Mouse (Mus musculus) regulatory T cell (primary cell): ENCODE results near the gene Tuba4a.

ENCODE experiments used
- in situ Hi-C: fragments of 300-600 bp; cut with MboI, MseI; formaldehyde crosslinking; loops from one replicate; pipeline ENCODE4 v1.15.1; 2025; ENCODE audit warnings: high pct_unique_total_duplicates

The Tuba4a gene

GRCm38 (mm10) chr1:75219531-75219930, at the start of gene Tuba4a:
Gene Tuba4a (minus strand): TSS chr1:75219865.
- in situ Hi-C loops = loop anchor here (25.0 kb wide), 1 partner anchor 932 kb away; the partner anchor contains the start of genes Aamp, Gpbar1 and Pnkd

GRCm38 (mm10) chr1:75264091-75264880, 44.6 kb upstream of the Tuba4a start, which contains the start of gene Ptprn:
Gene Ptprn (minus strand): TSS chr1:75264502.
- in situ Hi-C loops = no loop called here

GRCm38 (mm10) chr1:75262969-75263951, 43.6 kb upstream of the Tuba4a start:
- in situ Hi-C loops = no loop called here

GRCm38 (mm10) chr1:75261278-75261677, 41.6 kb upstream of the Tuba4a start:
- in situ Hi-C loops = no loop called here

- in situ Hi-C loops = no loop called here
Observed at GRCm38 (mm10) chr1:75255516-75256046, 35.9 kb upstream of the Tuba4a start.

GRCm38 (mm10) chr1:75254625-75255013, 35.0 kb upstream of the Tuba4a start:
- in situ Hi-C loops = loop anchor here (5.0 kb wide), 1 partner anchor 127 kb away; the partner anchor contains the start of gene Nhej1

- in situ Hi-C loops = loop anchor here (5.0 kb wide), 1 partner anchor 127 kb away; the partner anchor contains the start of gene Nhej1
Observed at GRCm38 (mm10) chr1:75253849-75254624, 34.4 kb upstream of the Tuba4a start.

- in situ Hi-C loops = loop anchor here (5.0 kb wide), 1 partner anchor 126 kb away; the partner anchor contains the start of gene Nhej1
Observed at GRCm38 (mm10) chr1:75253029-75253428, 33.4 kb upstream of the Tuba4a start.

GRCm38 (mm10) chr1:75252308-75252707, 32.6 kb upstream of the Tuba4a start:
- in situ Hi-C loops = loop anchor here (5.0 kb wide), 1 partner anchor 125 kb away; the partner anchor contains the start of gene Nhej1

GRCm38 (mm10) chr1:75251112-75251970, 31.7 kb upstream of the Tuba4a start:
- in situ Hi-C loops = loop anchor here (5.0 kb wide), 1 partner anchor 124 kb away; the partner anchor contains the start of gene Nhej1

- in situ Hi-C loops = loop anchor here (5.0 kb wide), 1 partner anchor 123 kb away; the partner anchor contains the start of gene Nhej1
Observed at GRCm38 (mm10) chr1:75250498-75250897, 30.8 kb upstream of the Tuba4a start.

- in situ Hi-C loops = no loop called here
Observed at GRCm38 (mm10) chr1:75248041-75248772, 28.5 kb upstream of the Tuba4a start.

DNA sequence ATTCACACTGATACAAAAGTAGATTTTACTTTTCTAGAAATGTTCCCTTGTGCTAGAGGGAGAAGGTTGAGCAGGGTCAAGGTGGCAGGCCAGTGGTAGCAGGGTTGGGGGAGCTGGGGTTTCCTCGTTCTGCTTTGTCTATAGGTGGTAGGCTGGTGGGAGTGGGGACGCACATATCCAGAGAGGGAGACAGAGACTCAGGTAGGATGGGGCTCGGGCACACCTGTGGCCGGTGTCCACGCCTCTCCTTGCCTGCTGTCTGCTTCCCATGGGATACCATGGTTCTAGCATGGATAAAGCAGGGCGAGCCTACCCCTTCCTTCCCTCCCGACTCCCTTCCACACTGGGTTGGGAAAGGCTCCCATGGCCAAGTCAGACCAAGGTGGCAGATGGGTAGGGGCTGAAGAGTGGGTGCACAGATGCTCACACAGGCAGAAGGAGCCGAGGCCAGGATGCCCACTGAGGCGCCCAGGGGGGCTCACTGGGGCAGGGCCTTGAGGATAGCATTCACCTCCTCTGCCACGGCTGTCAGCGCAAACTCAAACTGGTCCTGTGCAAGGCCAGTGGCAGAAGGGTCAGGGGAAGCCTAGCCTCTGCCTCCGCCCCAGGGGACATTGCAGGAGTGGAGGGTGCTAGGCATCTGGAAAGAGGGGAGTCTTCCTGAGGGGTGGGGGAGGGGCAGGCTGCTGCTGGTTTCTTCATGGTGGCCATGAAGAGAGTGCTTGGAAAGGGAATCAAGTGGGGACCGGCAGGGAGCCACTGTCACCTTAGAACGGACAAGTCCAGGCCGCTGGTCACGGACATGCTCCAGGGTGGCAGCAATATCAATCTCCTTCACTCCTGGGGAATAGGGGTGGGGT, 27.6 kb upstream of the Tuba4a start:
- in situ Hi-C loops = no loop called here

DNA sequence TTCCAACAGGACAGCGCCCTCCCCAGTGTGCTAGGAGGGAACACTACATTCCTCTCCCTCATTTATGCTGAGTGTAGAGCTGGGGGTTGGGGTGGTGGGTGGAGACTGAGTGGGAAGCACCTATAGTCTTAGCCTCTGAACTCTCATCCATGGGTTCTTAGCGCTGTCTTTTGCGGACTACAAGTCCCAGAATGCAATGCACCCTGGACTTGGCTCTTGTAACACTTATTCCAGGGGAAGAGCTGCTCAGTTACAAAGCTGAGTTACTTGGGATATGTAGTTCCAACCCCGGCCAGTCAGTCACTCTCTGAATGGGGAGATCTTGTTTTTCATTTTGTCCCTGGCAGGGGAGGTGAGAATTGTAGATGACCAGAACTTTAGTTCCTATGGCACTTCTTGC, 25.2 kb upstream of the Tuba4a start:
- in situ Hi-C loops = no loop called here

GRCm38 (mm10) chr1:75244175-75244826, 24.6 kb upstream of the Tuba4a start:
- in situ Hi-C loops = no loop called here

GRCm38 (mm10) chr1:75243411-75243810, 23.7 kb upstream of the Tuba4a start:
- in situ Hi-C loops = no loop called here

GRCm38 (mm10) chr1:75239591-75239990, 19.9 kb upstream of the Tuba4a start:
- in situ Hi-C loops = loop anchor here (5.0 kb wide), 1 partner anchor 73 kb away; no protein-coding TSS in a partner anchor
